Mouse (Mus musculus) MEL (cell line): Measurements from ENCODE around the gene Ptpn22.

Experiments
- BHLHE40 ChIP-seq: IDR thresholded peaks from 2 replicates; pipeline ENCODE4 v1.6.1; 2012; ENCODE audit warnings: low read depth, mild to moderate bottlenecking, inconsistent platforms, low read length, improper control_type of control experiment, borderline replicate concordance
- CHD2 ChIP-seq: IDR thresholded peaks from 2 replicates; pipeline ENCODE4 v1.6.1; 2011; ENCODE audit warnings: low read length, improper control_type of control experiment
- CTCF ChIP-seq, 3 experiments: IDR thresholded peaks in 2 of 3; conservative IDR thresholded peaks in 1 of 3; 2 replicates each; pipeline ENCODE4 v1.5.1; 2011 to 2012; ENCODE audit warnings: low read length in 3 of 3, low read depth in 2 of 3, mild to moderate bottlenecking in 2 of 3, improper control_type of control experiment in 1 of 3, inconsistent platforms in 1 of 3, mixed read lengths in 1 of 3, moderate library complexity in 1 of 3; ENCODE audit not compliant: control insufficient read depth in 1 of 3, insufficient read depth in 1 of 3, poor library complexity in 1 of 3, severe bottlenecking in 1 of 3
- ETS1 ChIP-seq: IDR thresholded peaks from 2 replicates; pipeline ENCODE4 v1.6.1; 2012; ENCODE audit warnings: low read depth, mild to moderate bottlenecking, inconsistent platforms, low read length, improper control_type of control experiment, moderate library complexity
- MAZ ChIP-seq: IDR thresholded peaks from 2 replicates; pipeline ENCODE4 v1.6.1; 2012; ENCODE audit warnings: low read depth, mild to moderate bottlenecking, inconsistent platforms, low read length, improper control_type of control experiment
- NELFE ChIP-seq: IDR thresholded peaks from 2 replicates; pipeline ENCODE4 v1.6.1; 2011; ENCODE audit warnings: low read depth, low read length, improper control_type of control experiment
- POLR2A ChIP-seq, 2 experiments: IDR thresholded peaks; 2 replicates each; pipeline ENCODE4 v1.6.1; 2011 to 2012; ENCODE audit warnings: low read length in 2 of 2, mild to moderate bottlenecking in 2 of 2, control low read depth in 1 of 2, improper control_type of control experiment in 1 of 2, low read depth in 1 of 2, moderate library complexity in 1 of 2; ENCODE audit not compliant: control insufficient read depth in 1 of 2, insufficient read depth in 1 of 2, poor library complexity in 1 of 2
- ZC3H11A ChIP-seq: IDR thresholded peaks from 2 replicates; pipeline ENCODE4 v1.6.1; 2012; ENCODE audit warnings: low read depth, mild to moderate bottlenecking, inconsistent platforms, low read length, improper control_type of control experiment
- ZNF384 ChIP-seq: IDR thresholded peaks from 2 replicates; pipeline ENCODE4 v1.6.1; 2012; ENCODE audit warnings: low read depth, mild to moderate bottlenecking, inconsistent platforms, low read length, improper control_type of control experiment

GRCm38 (mm10) chr3:103916205-103916838 lies 56.7 kb downstream of the Ptpn22 start:
- TF ChIP-seq BHLHE40, result peak; percentile 51; the same call in 1 of the 2 replicates
- TF ChIP-seq NELFE, result no peak
- TF ChIP-seq CHD2, result no peak
- no peak for TF ChIP-seq CTCF (IDR thresholded peaks at IDR 0.05 in 2 of 3, conservative IDR thresholded peaks at IDR 0.05 in 1 of 3; ENCODE audit: control insufficient read depth in 1 of 3, insufficient read depth in 1 of 3, low read depth in 2 of 3, low read length in 3 of 3, poor library complexity in 1 of 3, severe bottlenecking in 1 of 3)
- peak in 1 of 2 experiments; percentile 43; a peak in 1 of 4 replicates for TF ChIP-seq POLR2A (IDR thresholded peaks at IDR 0.05; ENCODE audit: control insufficient read depth in 1 of 2, insufficient read depth in 1 of 2, low read depth in 1 of 2, low read length in 2 of 2, poor library complexity in 1 of 2)
- TF ChIP-seq ZC3H11A, result no peak
- peak; percentile 49 for TF ChIP-seq ETS1
- TF ChIP-seq ZNF384, result no peak
- no peak for TF ChIP-seq MAZ
